Mouse (Mus musculus): ENCODE measurements around the gene Tufm. TPM values are rescaled to one million over a fixed set of nuclear protein-coding genes. Genes with fewer than 3 reads are reported as not detected.
A peak's percentile ranks its signal among the peaks of the same experiment; 100 is the strongest.

The Tufm gene
- total RNA-seq, 2 experiments from 2014 or later, result 81.4 to 87.8 TPM

DNA sequence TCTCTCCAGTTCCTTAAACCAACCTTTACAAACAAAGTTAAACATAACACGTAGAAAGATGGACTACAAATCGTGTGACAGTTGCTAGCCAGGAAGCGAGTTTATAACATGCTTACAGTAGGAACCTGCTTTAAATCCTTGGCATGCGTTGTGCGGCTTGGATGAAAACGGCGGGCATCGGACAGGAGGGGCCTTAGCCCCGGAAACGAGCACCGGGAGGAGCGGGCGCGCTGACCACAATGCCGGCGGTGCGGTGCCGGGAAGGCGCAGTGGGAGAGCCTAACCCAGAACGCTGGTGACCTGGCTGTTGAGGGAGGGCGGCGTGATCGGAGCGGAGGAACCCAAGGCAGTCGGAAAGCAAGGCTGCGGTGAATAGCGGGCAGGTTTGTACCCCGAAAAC, 48.6 kb downstream of the Tufm start:
- intact Hi-C loops (cut with DNase I), result no loop called here
- DNase-seq (ENCODE audit: low spot score in 2 of 2), result no peak

DNA sequence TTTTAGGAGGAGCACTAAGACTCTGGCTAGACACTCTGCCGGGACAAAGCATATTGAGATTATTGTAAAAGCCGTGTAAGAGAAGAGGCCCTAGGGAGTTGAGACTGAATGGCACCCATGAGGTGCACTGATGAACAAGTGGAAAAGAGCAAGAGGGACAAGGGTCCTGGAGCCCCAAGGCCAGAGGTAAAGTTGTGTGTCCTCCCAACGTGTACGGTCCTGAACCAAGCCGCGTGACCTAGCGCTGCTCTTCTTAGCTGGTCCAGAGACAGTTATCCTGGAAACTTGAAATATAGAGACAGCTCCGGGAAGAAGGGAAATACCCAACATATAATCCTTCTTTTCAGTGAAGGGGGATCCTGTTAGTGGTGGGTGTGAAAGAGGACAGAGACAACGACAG, 49.3 kb downstream of the Tufm start:
- intact Hi-C loops (cut with DNase I), result no loop called here
- no peak for DNase-seq (ENCODE audit: low spot score in 2 of 2)

DNA sequence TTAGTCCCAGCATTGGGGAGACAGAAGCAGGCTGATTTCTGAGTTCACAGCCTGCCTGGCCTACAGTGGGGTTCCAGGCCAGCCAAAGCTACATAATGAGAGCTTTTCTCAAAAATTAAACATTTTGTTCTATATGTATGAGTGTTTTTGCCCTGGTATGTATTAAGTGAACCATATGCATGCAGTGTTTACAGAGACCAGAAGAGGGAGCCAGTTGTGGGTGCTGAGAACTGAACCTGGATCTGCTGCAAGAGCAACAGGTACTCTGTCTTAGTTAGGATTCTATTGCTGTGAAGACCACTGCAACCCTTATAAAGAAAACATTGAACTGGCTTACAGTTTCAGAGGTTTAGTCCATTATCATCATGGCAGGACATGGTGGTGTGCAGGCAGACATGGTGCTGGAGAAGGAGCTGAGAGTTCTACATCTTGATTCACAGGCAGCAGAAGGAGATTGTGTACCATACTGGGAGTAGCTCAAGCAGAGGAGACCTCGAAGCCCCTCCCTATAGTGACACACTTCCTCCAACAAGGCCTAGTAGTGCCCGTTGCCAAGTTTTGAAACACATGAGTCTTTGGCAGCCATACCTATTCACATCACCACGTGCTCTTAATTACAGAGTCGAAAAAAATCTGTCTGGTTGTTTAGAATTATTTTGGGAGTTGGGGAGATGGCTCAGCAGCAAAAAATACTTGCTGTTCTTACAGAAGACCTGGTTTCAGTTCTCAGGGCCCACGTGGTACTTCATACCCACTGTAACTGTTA, 50.8 kb downstream of the Tufm start:
- peak; percentile 18 to 72 for DNase-seq (ENCODE audit: low spot score in 2 of 2)

More for the DNA sequence above, 50.8 kb downstream of the Tufm start:
- intact Hi-C loops (cut with DNase I), result no loop called here

Other genes starting within 250 kb of the Tufm start
- gene Sbk1, start 214.7 kb upstream of the Tufm start, total RNA-seq (2021), result 10 to 100 TPM; 94.8 to 95.4 TPM
- under 1 TPM; 0.30 to 0.33 TPM for gene Lat, start 117.8 kb upstream of the Tufm start, total RNA-seq (2021)
- 10 to 100 TPM; 83.2 to 86.3 TPM for gene Spns1, start 109.9 kb upstream of the Tufm start, total RNA-seq (2021)
- 1 to 10 TPM; 5.1 to 7.4 TPM for gene Nfatc2ip, start 90.6 kb upstream of the Tufm start, total RNA-seq (2021)
- gene Cd19, start 72.5 kb upstream of the Tufm start, total RNA-seq (2021), result not detected
- gene Rabep2, start 58.6 kb upstream of the Tufm start, total RNA-seq (2021), result 10 to 100 TPM; 11.4 to 12.6 TPM
- under 1 TPM in 1 of 2 experiments, not detected in 1; 0.21 TPM for gene Atp2a1, start 24.3 kb upstream of the Tufm start, total RNA-seq (2021)
- gene Sh2b1, start 11.9 kb upstream of the Tufm start, total RNA-seq (2021), result 10 to 100 TPM; 68.4 to 75.0 TPM
- gene Atxn2l, start 16.1 kb downstream of the Tufm start, total RNA-seq (2021), result 100 to 1,000 TPM; 116 to 119 TPM
- gene Eif3c, start 79.0 kb downstream of the Tufm start, total RNA-seq (2021), result 100 to 1,000 TPM; 182 to 186 TPM
- under 1 TPM; 0.26 to 0.32 TPM for gene Apobr, start 97.6 kb downstream of the Tufm start, total RNA-seq (2021)
- gene Cln3, start 98.5 kb downstream of the Tufm start, total RNA-seq (2021), result 10 to 100 TPM; 20.4 to 21.5 TPM
- not detected for gene Il27, start 107.6 kb downstream of the Tufm start, total RNA-seq (2021)
- gene Nupr1, start 143.5 kb downstream of the Tufm start, total RNA-seq (2021), result 10 to 100 TPM; 11.5 to 15.9 TPM
- 10 to 100 TPM; 32.0 to 33.8 TPM for gene Sgf29, start 161.9 kb downstream of the Tufm start, total RNA-seq (2021)
- gene Sult1a1, start 189.1 kb downstream of the Tufm start, total RNA-seq (2021), result 10 to 100 TPM in 1 of 2 experiments, 1 to 10 TPM in 1; 6.7 to 12.7 TPM
- gene Bola2, start 208.0 kb downstream of the Tufm start, total RNA-seq (2021), result 100 to 1,000 TPM; 108 to 113 TPM
- 10 to 100 TPM; 13.6 to 15.9 TPM for gene Slx1b, start 208.4 kb downstream of the Tufm start, total RNA-seq (2021)
- gene Coro1a, start 220.4 kb downstream of the Tufm start, total RNA-seq (2021), result 100 to 1,000 TPM; 173 to 185 TPM